Mouse (Mus musculus) spleen, adult 2 months (tissue): ENCODE measurements around the gene Stap2.

Experiments used
- CTCF ChIP-seq: fragments of 200-500 bp; IDR thresholded peaks from 2 replicates; pipeline ENCODE4 v1.5.1; 2011; ENCODE audit warnings: mild to moderate bottlenecking, inconsistent platforms; ENCODE audit not compliant: insufficient read depth, insufficient read length, insufficient replicate concordance; ENCODE audit errors: extremely low read depth
- POLR2A ChIP-seq: fragments of 200-500 bp; IDR thresholded peaks from 2 replicates; pipeline ENCODE4 v1.6.1; 2011; ENCODE audit warnings: low read depth, low read length, inconsistent platforms

GRCm38 (mm10) chr17:56003000-56003399 lies 2.4 kb downstream of the Stap2 start:
- TF ChIP-seq POLR2A = no peak
- TF ChIP-seq CTCF = no peak
